Mouse (Mus musculus): Measurements from ENCODE around the gene Calr.

GRCm38 (mm10) chr8:84845355-84846093 lies 1.2 kb downstream of the Calr start:
- TF ChIP-seq POLR2A (IDR thresholded peaks at IDR 0.05; ENCODE audit: extremely low read depth, insufficient read depth, low read length) (no peak), CTCF (IDR thresholded peaks at IDR 0.05; ENCODE audit: extremely low read depth, insufficient read depth, low read length) (0 out of 2 replicates have a peak, but pooled peaks have one; percentile 16)

Data from cortical plate, adult 2 months (tissue).